Mouse (Mus musculus) lung, embryonic 16.5 days (tissue): ENCODE results near the gene Rad50. TPM values are rescaled to one million over a fixed set of nuclear protein-coding genes. Genes with fewer than 3 reads are reported as not detected.

Experiments
- polyA plus RNA-seq: library from polyadenylated mRNA; unstranded; fragments of >200 nt; fragmentation: Nextera tagmentation; extraction: Ambion mirVana; gene quantifications from 2 replicates; pipeline ENCODE4 v1.2.1, GENCODE M21; 2015

Gene Rad50
- polyA plus RNA-seq, 1 experiment from 2014 or later = 33.7 TPM

Other genes with a start within 250 kb of the Rad50 start
- gene Gm9837, start 236.8 kb downstream of the Rad50 start, polyA plus RNA-seq = not detected in 2 replicates
- gene Gm9945, start 227.2 kb downstream of the Rad50 start, polyA plus RNA-seq = not detected in 2 replicates
- gene Sowaha, start 227.0 kb downstream of the Rad50 start, polyA plus RNA-seq = 0.13 and 0.25 TPM in 2 replicates
- 23.6 and 27.1 TPM in 2 replicates for gene Sept8, start 188.1 kb downstream of the Rad50 start, polyA plus RNA-seq
- 65.9 and 68.8 TPM in 2 replicates for gene Kif3a, start 139.9 kb downstream of the Rad50 start, polyA plus RNA-seq
- 1.0 and 1.4 TPM in 2 replicates for gene Il4, start 88.7 kb downstream of the Rad50 start, polyA plus RNA-seq
- not detected in 2 replicates for gene Il13, start 72.6 kb downstream of the Rad50 start, polyA plus RNA-seq
- gene Il5, start 13.5 kb upstream of the Rad50 start, polyA plus RNA-seq = not detected in 2 replicates
- 29.7 and 33.9 TPM in 2 replicates for gene Irf1, start 62.7 kb upstream of the Rad50 start, polyA plus RNA-seq
- gene Gm17334, start 65.9 kb upstream of the Rad50 start, polyA plus RNA-seq = 0.24 and 0.39 TPM in 2 replicates
- gene Gm12216, start 151.9 kb upstream of the Rad50 start, polyA plus RNA-seq = 1.8 and 2.4 TPM in 2 replicates
- 9.1 and 9.7 TPM in 2 replicates for gene Slc22a5, start 184.3 kb upstream of the Rad50 start, polyA plus RNA-seq